Comparison of ENCODE assay signal across 13 mouse cellular contexts in genomic region chr9:67869691-67870450, GRCm38 (mm10). TPM values are rescaled to one million over a fixed set of nuclear protein-coding genes. Genes with fewer than 3 reads are reported as not detected.
A peak's percentile ranks its signal among the peaks of the same experiment; 100 is the strongest.
DNase-seq lines count a peak whose midpoint lies in the region; ATAC-seq and TF ChIP-seq lines count a peak whose summit lies in the region.
"Had no signal": no experiment of that assay in that cellular context is flagged by ENCODE, and none has a peak within 500 bp of the region (broad histone marks: within the 10 kb centered on the region; RNA-seq: fewer than 3 reads in every experiment).

No protein-coding gene starts in this region.

- 59% methylated on average over 16 of the region's 16 CpGs for WGBS in liver, embryonic 13.5 days (ENCODE audit: insufficient replicate concordance)
- 92% methylated on average over 16 of the region's 16 CpGs for WGBS in forebrain, embryonic 14.5 days
- WGBS in hindbrain, postnatal 0 days: 93% methylated on average over 16 of the region's 16 CpGs

- no peak for TF ChIP-seq RAD21 in MEL (IDR thresholded peaks at IDR 0.05; ENCODE audit: low read depth, low read length)

- peak overlapping the region; percentile 32; the same call in 1 of the 2 replicates for H3K9ac ChIP-seq in MEL (ENCODE audit: control insufficient read depth, low read depth, low read length, poor library complexity, severe bottlenecking)
- H3K9ac ChIP-seq in liver, embryonic 13.5 days: peak overlapping the region; percentile 47
- no peak overlapping the region for H3K9ac ChIP-seq in forebrain, embryonic 14.5 days (ENCODE audit: low read length)
- no peak overlapping the region for H3K9ac ChIP-seq in hindbrain, postnatal 0 days (replicated peaks; ENCODE audit: low read length)
- H3K9ac ChIP-seq: hindbrain, embryonic 13.5 days had no signal

- TF ChIP-seq CTCF in MEL (IDR thresholded peaks at IDR 0.05 in 2 of 3, conservative IDR thresholded peaks at IDR 0.05 in 1 of 3; ENCODE audit: control insufficient read depth in 1 of 3, insufficient read depth in 1 of 3, low read depth in 2 of 3, low read length in 3 of 3, poor library complexity in 1 of 3, severe bottlenecking in 1 of 3): no peak
- no peak for TF ChIP-seq CTCF in hindbrain, postnatal 0 days (IDR thresholded peaks at IDR 0.05; ENCODE audit: low read depth)

- TF ChIP-seq EP300 in MEL (IDR thresholded peaks at IDR 0.05; ENCODE audit: low read depth in 1 of 2, low read length in 2 of 2): peak; percentile 69 to 72

- peaks cover 0 to 42% of the 10 kb centered on the region in 2 experiments; a peak in 3 of 4 replicates for H3K36me3 ChIP-seq in MEL (ENCODE audit: control insufficient read depth in 1 of 2, insufficient read depth in 2 of 2, low read length in 2 of 2)
- peaks cover 25% of the 10 kb centered on the region for H3K36me3 ChIP-seq in liver, embryonic 13.5 days
- no peaks in the 10 kb centered on the region for H3K36me3 ChIP-seq in forebrain, embryonic 14.5 days (ENCODE audit: control insufficient read depth, insufficient read depth, low read length)
- no peaks in the 10 kb centered on the region for H3K36me3 ChIP-seq in hindbrain, postnatal 0 days (ENCODE audit: insufficient read depth, low read length)
- H3K36me3 ChIP-seq: hindbrain, embryonic 13.5 days had no signal

- H3K4me1 ChIP-seq in MEL (ENCODE audit: control insufficient read depth in 1 of 2, insufficient read depth in 2 of 2, low read length in 2 of 2): peaks cover 12 to 21% of the 10 kb centered on the region in 2 experiments; a peak in 3 of 4 replicates
- peaks cover 77% of the 10 kb centered on the region for H3K4me1 ChIP-seq in liver, embryonic 13.5 days (replicated peaks)
- no peaks in the 10 kb centered on the region for H3K4me1 ChIP-seq in forebrain, embryonic 14.5 days (ENCODE audit: control insufficient read depth, insufficient read depth, low read length)
- no peaks in the 10 kb centered on the region for H3K4me1 ChIP-seq in hindbrain, postnatal 0 days (ENCODE audit: insufficient read depth, low read length)
- H3K4me1 ChIP-seq: hindbrain, embryonic 13.5 days had no signal

- no peak for TF ChIP-seq POLR2A in MEL (IDR thresholded peaks at IDR 0.05; ENCODE audit: control insufficient read depth in 1 of 2, insufficient read depth in 1 of 2, low read depth in 1 of 2, low read length in 2 of 2, poor library complexity in 1 of 2)

- no peak overlapping the region for H3K4me3 ChIP-seq in MEL (ENCODE audit: control insufficient read depth in 1 of 2, insufficient read depth in 1 of 2, low read depth in 2 of 2, low read length in 2 of 2)
- no peak overlapping the region for H3K4me3 ChIP-seq in liver, embryonic 13.5 days (replicated peaks)
- no peak overlapping the region for H3K4me3 ChIP-seq in forebrain, embryonic 14.5 days (ENCODE audit: low read depth, low read length)
- no peak overlapping the region for H3K4me3 ChIP-seq in hindbrain, postnatal 0 days (ENCODE audit: low read length)
- H3K4me3 ChIP-seq: hindbrain, embryonic 13.5 days had no signal

- DNase-seq in frontal cortex, adult 2 months (ENCODE audit: extremely low spot score in 1 of 2, low spot score in 1 of 2): peak; percentile 29 to 63
- no peak for DNase-seq in frontal cortex, postnatal 14 days (ENCODE audit: low spot score in 2 of 2)
- peak; percentile 77 for DNase-seq in MEL (ENCODE audit: low read depth, low spot score)
- DNase-seq in fibroblast of lung, adult 2 months (ENCODE audit: low read depth): peak; percentile 89
- DNase-seq in liver, embryonic 13.5 days: peak; percentile 32
- DNase-seq in forebrain, embryonic 14.5 days (ENCODE audit: low spot score): no peak
- no peak for DNase-seq in hindbrain, postnatal 0 days (ENCODE audit: low spot score)
- no peak for DNase-seq in urinary bladder, adult 2 months (ENCODE audit: low spot score)
- DNase-seq: gastrocnemius, postnatal 10 days; kidney, postnatal 4 days had no signal

- ATAC-seq in liver, embryonic 13.5 days (ENCODE audit: low read depth): peak; percentile 92
- no peak for ATAC-seq in forebrain, embryonic 14.5 days
- ATAC-seq in hindbrain, postnatal 0 days: no peak

- H3K79me2 ChIP-seq in MEL (ENCODE audit: control insufficient read depth, insufficient read depth, low read length, poor library complexity): no peaks in the 10 kb centered on the region; the same call in 1 of the 2 replicates

- no peaks in the 10 kb centered on the region for H3K9me3 ChIP-seq in MEL (replicated peaks; ENCODE audit: insufficient read depth, low read length)
- H3K9me3 ChIP-seq in liver, embryonic 13.5 days (replicated peaks): no peaks in the 10 kb centered on the region
- no peaks in the 10 kb centered on the region for H3K9me3 ChIP-seq in forebrain, embryonic 14.5 days (replicated peaks; ENCODE audit: control insufficient read depth, low read length)
- H3K9me3 ChIP-seq in hindbrain, postnatal 0 days (ENCODE audit: low read length): no peaks in the 10 kb centered on the region
- H3K9me3 ChIP-seq: hindbrain, embryonic 13.5 days had no signal

- peak overlapping the region; percentile 60 for H3K27ac ChIP-seq in MEL (ENCODE audit: control insufficient read depth, low read depth, low read length)
- peak overlapping the region; percentile 86 for H3K27ac ChIP-seq in liver, embryonic 13.5 days
- H3K27ac ChIP-seq in forebrain, embryonic 14.5 days (ENCODE audit: low read depth, low read length): no peak overlapping the region
- H3K27ac ChIP-seq in hindbrain, postnatal 0 days: no peak overlapping the region
- H3K27ac ChIP-seq: hindbrain, embryonic 13.5 days had no signal

- peak overlapping the region; percentile 31 for H3K4me2 ChIP-seq in liver, embryonic 13.5 days
- H3K4me2 ChIP-seq in forebrain, embryonic 14.5 days (ENCODE audit: low read length): no peak overlapping the region
- no peak overlapping the region for H3K4me2 ChIP-seq in hindbrain, postnatal 0 days (ENCODE audit: low read depth, low read length)
- H3K4me2 ChIP-seq: hindbrain, embryonic 13.5 days had no signal

- no peaks in the 10 kb centered on the region for H3K27me3 ChIP-seq in MEL (ENCODE audit: control insufficient read depth in 1 of 2, insufficient read depth in 2 of 2, low read length in 2 of 2)
- H3K27me3 ChIP-seq in liver, embryonic 13.5 days: no peaks in the 10 kb centered on the region
- H3K27me3 ChIP-seq in forebrain, embryonic 14.5 days (replicated peaks; ENCODE audit: control insufficient read depth, insufficient read depth, low read length): no peaks in the 10 kb centered on the region
- H3K27me3 ChIP-seq in hindbrain, postnatal 0 days (ENCODE audit: insufficient read depth, low read length): no peaks in the 10 kb centered on the region
- H3K27me3 ChIP-seq: CH12.LX; hindbrain, embryonic 13.5 days had no signal

TF ChIP-seq in MEL, 35 proteins besides CTCF, POLR2A, EP300 and RAD21:
- TF ChIP-seq GATA1 (IDR thresholded peaks at IDR 0.05; ENCODE audit: low read depth, low read length): peak; percentile 68; the same call in 1 of the 2 replicates
- 0 out of 2 replicates have a peak, but pooled peaks have one; percentile 36 for TF ChIP-seq TCF12 (IDR thresholded peaks at IDR 0.05; ENCODE audit: low read depth, low read length)
- TF ChIP-seq NELFE (IDR thresholded peaks at IDR 0.05; ENCODE audit: low read depth, low read length): no peak
- TF ChIP-seq TBP (IDR thresholded peaks at IDR 0.05; ENCODE audit: low read depth, low read length): 0 out of 2 replicates have a peak, but pooled peaks have one; percentile 51
- no peak for TF ChIP-seq ELF1 (IDR thresholded peaks at IDR 0.05; ENCODE audit: low read depth, low read length)
- no peak for TF ChIP-seq NRF1 (IDR thresholded peaks at IDR 0.05; ENCODE audit: insufficient read depth, low read depth, low read length, poor library complexity, severe bottlenecking)
- TF ChIP-seq MYB (IDR thresholded peaks at IDR 0.05; ENCODE audit: low read depth, low read length): no peak
- no peak for TF ChIP-seq E2F4 (IDR thresholded peaks at IDR 0.05; ENCODE audit: borderline replicate concordance, low read depth, low read length)
- TF ChIP-seq TAL1 (IDR thresholded peaks at IDR 0.05; ENCODE audit: low read length): peak; percentile 81
- no peak for TF ChIP-seq SIN3A (IDR thresholded peaks at IDR 0.05; ENCODE audit: low read length)
- no peak for TF ChIP-seq GABPA (IDR thresholded peaks at IDR 0.05; ENCODE audit: low read depth, low read length)

RNA-seq across cellular contexts. Expression of gene Vps13c, which starts 29.7 kb away (rescaled TPM):
- 35.1 and 41.8 TPM in 2 replicates for polyA plus RNA-seq in frontal cortex, adult 2 months (2012; rRNA removed)
- 14.6 and 18.3 TPM in 2 replicates for total RNA-seq in MEL (2012; rRNA removed)
- 10 to 100 TPM in 1 of 2 experiments, not detected in 1; 28.3 TPM for polyA plus RNA-seq in MEL (2012; ENCODE audit: insufficient read depth in 1 of 2, insufficient read length in 2 of 2, low read depth in 1 of 2, low replicate concordance in 2 of 2, missing spikeins in 1 of 2)
- polyA plus RNA-seq in liver, embryonic 13.5 days (2015; fragmentation: Nextera tagmentation; extraction: Ambion mirVana): 6.5 and 7.2 TPM in 2 replicates
- polyA plus RNA-seq in forebrain, embryonic 14.5 days (2014; fragmentation: Nextera tagmentation; extraction: Ambion mirVana): 8.3 and 10.5 TPM in 2 replicates
- 23.1 and 25.8 TPM in 2 replicates for total RNA-seq in hindbrain, postnatal 0 days (2014; rRNA removed)
- polyA plus RNA-seq in hindbrain, postnatal 0 days (2015; fragmentation: Nextera tagmentation; extraction: Ambion mirVana): 7.5 TPM in 2 replicates
- polyA plus RNA-seq in urinary bladder, adult 2 months (2012; rRNA removed): 18.8 and 19.7 TPM in 2 replicates

RNA-seq across cellular contexts. Expression of gene C2cd4a, which starts 37.7 kb away (rescaled TPM):
- polyA plus RNA-seq in frontal cortex, adult 2 months (2012; rRNA removed): 0.11 and 0.34 TPM in 2 replicates
- total RNA-seq in MEL (2012; rRNA removed): not detected in 2 replicates
- not detected for polyA plus RNA-seq in MEL (2012; ENCODE audit: insufficient read depth in 1 of 2, insufficient read length in 2 of 2, low read depth in 1 of 2, low replicate concordance in 2 of 2, missing spikeins in 1 of 2)
- polyA plus RNA-seq in liver, embryonic 13.5 days (2015; fragmentation: Nextera tagmentation; extraction: Ambion mirVana): 3.4 and 4.2 TPM in 2 replicates
- polyA plus RNA-seq in forebrain, embryonic 14.5 days (2014; fragmentation: Nextera tagmentation; extraction: Ambion mirVana): 0.24 TPM in 1 of 2 replicates, not detected in the other
- 4.4 TPM in 1 of 2 replicates, not detected in the other for total RNA-seq in hindbrain, postnatal 0 days (2014; rRNA removed)
- 0.54 and 0.59 TPM in 2 replicates for polyA plus RNA-seq in hindbrain, postnatal 0 days (2015; fragmentation: Nextera tagmentation; extraction: Ambion mirVana)
- polyA plus RNA-seq in urinary bladder, adult 2 months (2012; rRNA removed): 0.48 and 0.59 TPM in 2 replicates
- polyA plus RNA-seq: embryonic facial prominence, embryonic 11.5 days had no signal

Comparison
In these comparisons a context has a peak if more than half of its experiments do, and no peak if none do; other contexts are left out.
1. DNase-seq: peak in frontal cortex, adult 2 months (2 of 2), MEL (single experiment), fibroblast of lung, adult 2 months (single experiment) and liver, embryonic 13.5 days (single experiment); none in frontal cortex, postnatal 14 days (0 of 2), forebrain, embryonic 14.5 days (single experiment), hindbrain, postnatal 0 days (single experiment) and urinary bladder, adult 2 months (single experiment).
2. H3K27ac ChIP-seq: peak in MEL (single experiment) and liver, embryonic 13.5 days (single experiment); none in forebrain, embryonic 14.5 days (single experiment) and hindbrain, postnatal 0 days (single experiment).
3. H3K9ac ChIP-seq: peak in MEL (single experiment) and liver, embryonic 13.5 days (single experiment); none in forebrain, embryonic 14.5 days (single experiment) and hindbrain, postnatal 0 days (single experiment).